Mouse (Mus musculus): ENCODE measurements around the gene Usp16.

- 0 out of 2 replicates have a peak, but pooled peaks have one; percentile 7 for TF ChIP-seq CTCF (IDR thresholded peaks at IDR 0.05; ENCODE audit: low read depth)
- TF ChIP-seq EP300 (IDR thresholded peaks at IDR 0.05; ENCODE audit: low read depth): no peak
Measured at GRCm38 (mm10) chr16:87455180-87455611, 693 bp downstream of the Usp16 start.
